Mouse (Mus musculus): ENCODE measurements around the gene Rhbdl3.

GRCm38 (mm10) chr11:80287150-80287549 lies 13.6 kb upstream of the Rhbdl3 start:
- peak; percentile 98 to 99 for TF ChIP-seq CTCF (conservative IDR thresholded peaks at IDR 0.05 in 1 of 2, IDR thresholded peaks at IDR 0.05 in 1 of 2; ENCODE audit: low read depth in 2 of 2, low read length in 2 of 2)
- no peak for TF ChIP-seq ZKSCAN1 (IDR thresholded peaks at IDR 0.05; ENCODE audit: borderline replicate concordance, low read depth, low read length)
- no peak for TF ChIP-seq CHD1 (IDR thresholded peaks at IDR 0.05; ENCODE audit: low read depth, low read length)
- TF ChIP-seq POLR2A (IDR thresholded peaks at IDR 0.05; ENCODE audit: low read depth, low read length), result no peak
- TF ChIP-seq UBTF (IDR thresholded peaks at IDR 0.05; ENCODE audit: low read depth, low read length), result no peak
- no peak for TF ChIP-seq EP300 (IDR thresholded peaks at IDR 0.05; ENCODE audit: low read length)
- no peak for TF ChIP-seq USF1 (IDR thresholded peaks at IDR 0.05; ENCODE audit: low read depth, low read length)

Measured in CH12.LX (cell line).